Mouse (Mus musculus): ENCODE measurements around the gene Trappc2l.

Trappc2l gene

DNA sequence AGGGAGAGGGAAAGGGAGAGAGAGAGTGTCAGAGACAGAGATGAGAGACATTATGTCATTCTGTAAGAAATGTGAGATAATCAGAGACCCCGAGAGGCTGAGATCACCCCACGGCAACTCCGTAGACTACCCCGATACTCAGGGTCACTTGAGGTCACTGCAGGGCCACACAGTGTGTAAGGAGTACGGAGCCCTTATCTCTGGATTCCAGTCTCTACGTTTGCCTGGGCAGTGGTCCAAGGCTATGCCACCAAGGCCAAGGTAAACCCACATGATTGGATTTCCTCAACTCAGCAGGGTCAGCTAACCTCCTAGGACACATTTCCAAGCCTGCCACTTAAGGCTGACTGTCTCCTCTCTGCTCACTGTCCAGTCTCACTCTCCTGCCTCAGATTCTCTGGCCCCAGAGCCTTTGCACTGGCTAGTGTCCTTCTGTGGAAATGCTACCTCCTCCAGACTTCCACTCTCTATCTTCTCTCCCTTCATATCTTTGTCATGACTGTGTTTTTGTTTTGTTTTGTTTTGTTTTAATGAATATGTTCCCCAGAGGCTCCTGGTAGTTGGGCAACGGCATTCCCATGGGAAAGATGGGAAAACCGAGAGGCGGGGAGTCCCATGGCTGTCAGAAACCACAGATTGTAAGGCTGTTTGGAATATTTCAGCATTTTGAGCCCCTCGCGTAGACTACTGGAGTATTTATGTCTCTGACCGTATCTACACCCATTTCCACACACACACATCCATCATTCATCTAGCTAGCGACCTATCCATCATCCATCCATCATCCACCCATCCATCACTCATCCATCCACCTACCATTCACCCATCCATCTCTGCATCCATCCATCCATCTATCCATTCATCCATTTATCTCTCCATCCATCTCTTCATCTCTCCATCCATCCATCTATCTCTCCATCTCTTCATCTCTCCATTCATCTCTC lies 44.9 kb downstream of the Trappc2l start:
- DNase-seq (ENCODE audit: low read depth, low spot score), result peak; percentile 38

DNA sequence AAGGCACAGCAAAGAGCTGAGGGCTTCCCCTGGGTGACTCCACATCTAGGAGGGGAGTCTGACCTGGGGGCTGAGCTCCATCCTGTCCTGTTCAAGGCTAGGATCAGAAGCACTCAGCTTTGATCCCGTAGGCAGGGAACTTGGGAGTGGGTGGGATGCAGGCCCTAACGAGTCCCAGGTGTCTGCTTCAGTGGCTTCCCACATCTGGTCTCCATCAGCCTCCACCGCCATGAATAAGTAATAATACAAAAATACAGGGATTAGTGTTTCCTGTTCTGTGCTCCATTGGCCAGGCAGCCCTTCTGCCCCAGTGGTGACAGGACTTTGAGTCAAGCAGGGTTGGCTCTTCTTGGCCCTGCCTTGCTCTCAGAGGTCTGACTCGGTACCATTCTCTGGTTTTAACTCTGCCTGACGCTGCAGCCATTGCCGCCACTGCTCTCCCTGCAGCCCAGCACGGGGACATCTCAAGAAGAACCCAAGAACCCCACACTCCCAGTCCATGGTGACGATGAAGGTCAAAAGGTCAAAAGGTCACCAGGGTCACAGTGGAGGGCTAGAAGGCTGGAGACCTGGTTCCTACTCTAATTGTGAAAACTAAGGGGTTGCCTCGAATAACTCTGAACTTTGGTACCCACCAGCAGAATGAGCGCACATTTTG lies 46.8 kb downstream of the Trappc2l start:
- peak; percentile 65 for DNase-seq (ENCODE audit: low read depth, low spot score)

DNA sequence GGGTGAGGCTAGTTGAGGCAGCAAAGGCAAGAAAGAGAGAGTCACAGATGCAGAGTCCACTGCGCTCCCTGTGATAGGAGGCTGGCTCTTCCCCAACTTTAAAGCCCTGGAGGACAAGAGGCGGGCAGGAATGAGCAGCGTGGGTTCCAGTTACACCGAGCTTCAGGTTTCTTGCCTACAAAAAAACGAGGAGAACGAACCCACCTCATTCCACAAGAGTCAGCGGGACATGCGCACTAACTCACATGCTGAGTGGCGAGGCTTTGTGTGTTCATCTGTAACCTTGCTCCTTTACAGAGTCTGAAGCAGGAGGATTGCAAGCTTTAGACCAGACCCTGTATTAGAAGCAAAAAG lies 47.3 kb downstream of the Trappc2l start:
- DNase-seq (ENCODE audit: low read depth, low spot score), result no peak

DNA sequence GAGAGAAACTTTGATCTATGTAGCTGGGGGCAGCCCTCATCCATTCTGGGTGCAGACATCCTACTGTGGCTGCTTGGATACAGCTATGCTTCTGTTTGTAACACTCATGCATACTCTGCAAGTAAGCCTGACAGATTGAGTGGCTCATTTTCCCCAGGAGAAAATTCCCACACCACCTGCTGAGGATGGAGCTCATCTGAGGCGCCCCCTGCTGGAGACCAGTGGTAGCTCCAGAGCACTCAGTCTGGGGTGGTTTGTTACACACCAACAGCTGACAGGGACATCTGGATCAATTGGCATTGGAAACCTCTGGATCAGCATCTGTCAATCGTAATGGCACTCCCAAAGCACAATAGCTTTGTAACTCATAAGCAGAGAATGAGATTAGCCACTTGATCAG lies 48.6 kb downstream of the Trappc2l start:
- no peak for DNase-seq (ENCODE audit: low read depth, low spot score)

DNA sequence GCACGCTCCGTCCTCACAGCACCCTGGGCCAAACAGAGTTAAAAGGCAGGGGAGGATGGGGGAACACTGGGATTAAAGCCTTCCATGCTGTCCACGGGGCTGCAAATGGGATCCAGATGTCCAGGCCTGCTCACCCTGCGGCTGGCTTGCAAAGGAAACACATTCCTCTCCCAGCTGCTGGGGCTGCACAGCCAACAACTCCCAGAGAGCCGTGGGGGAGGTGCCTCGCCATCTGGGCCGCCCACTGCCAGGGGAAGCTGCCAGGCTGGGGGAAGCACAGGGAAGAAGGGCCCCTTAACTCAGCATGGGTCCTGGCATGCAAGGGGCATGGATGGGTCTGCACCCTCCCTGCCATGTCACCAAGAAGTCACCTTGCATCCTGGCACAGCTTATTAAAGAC lies 49.7 kb downstream of the Trappc2l start:
- DNase-seq (ENCODE audit: low read depth, low spot score), result peak; percentile 97

DNA sequence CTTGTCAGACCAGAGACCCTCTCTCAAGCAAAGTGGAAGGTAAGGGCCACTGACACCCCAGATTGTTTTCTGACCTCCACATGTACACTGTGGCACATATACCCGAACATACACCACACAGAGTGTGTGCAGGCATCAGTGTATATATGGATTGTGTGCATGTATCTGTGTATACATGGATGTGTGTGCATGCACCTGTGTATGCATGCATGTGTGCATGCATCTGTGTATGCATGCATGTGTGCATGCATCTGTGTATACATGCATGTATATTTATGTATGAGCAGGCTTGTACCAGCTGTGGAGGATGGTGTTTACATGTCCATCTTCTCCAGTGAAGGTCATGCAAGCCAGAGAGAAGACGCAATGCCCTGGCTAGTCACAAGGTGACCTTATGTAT lies 50.5 kb downstream of the Trappc2l start:
- DNase-seq (ENCODE audit: low read depth, low spot score), result no peak

DNA sequence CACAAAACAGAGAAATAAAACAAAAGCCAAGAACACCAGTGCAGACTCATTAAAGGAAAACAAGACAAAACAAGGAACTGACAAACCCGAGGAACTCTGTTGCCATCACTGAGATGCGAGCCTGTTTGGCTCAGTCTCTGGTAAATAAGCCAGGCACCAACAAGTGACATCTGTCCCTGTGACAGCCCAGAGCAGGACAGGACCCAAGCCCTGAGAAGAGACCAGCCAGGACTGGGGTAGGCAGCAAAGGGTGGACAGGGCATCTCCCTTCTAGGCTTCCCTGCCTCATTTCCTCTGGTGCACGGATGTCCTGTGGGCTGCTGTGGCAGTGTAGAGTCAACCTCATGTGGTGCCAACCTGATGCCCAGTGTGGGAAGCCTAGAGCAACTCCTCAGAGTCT lies 51.7 kb downstream of the Trappc2l start:
- no peak for DNase-seq (ENCODE audit: low read depth, low spot score)

DNA sequence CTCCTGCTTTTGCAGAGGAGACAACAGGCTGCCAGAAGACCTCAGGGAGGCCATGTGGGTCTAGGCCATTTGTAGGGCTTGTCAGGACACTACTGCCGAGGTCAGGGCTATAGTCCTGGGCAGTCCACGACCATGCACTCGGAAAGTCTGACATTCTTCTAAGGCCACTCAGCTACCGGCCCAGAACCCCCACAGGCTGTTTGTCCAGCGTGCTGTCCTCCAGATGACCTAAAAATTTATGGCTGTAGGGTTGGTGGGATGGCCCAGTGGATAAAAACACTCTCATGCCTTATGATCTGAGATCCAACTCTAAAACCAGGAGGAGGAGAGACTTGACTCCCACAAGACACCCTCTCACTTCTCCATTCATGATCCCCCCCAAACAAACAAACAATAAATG lies 52.2 kb downstream of the Trappc2l start:
- no peak for DNase-seq (ENCODE audit: low read depth, low spot score)

DNA sequence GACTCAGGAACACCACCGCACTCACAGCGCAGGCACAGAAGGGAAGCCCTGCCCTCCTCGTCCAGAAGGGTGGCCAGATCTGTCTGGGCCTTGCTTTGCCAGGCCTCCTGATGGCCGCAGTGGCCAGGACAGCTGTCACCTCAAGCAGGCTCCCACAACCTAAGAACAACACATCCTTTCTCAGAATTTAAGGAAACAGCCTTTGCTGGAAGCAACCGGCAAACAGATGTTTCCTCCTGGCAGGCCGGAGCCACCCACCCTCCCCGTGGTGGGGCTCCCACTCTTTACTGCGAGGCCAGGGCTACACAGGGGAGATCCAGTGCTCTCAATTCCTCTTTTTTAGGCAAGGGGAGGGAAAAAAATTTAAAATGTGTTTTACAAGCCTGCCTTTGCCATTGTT lies 53.8 kb downstream of the Trappc2l start:
- DNase-seq (ENCODE audit: low read depth, low spot score), result no peak

DNA sequence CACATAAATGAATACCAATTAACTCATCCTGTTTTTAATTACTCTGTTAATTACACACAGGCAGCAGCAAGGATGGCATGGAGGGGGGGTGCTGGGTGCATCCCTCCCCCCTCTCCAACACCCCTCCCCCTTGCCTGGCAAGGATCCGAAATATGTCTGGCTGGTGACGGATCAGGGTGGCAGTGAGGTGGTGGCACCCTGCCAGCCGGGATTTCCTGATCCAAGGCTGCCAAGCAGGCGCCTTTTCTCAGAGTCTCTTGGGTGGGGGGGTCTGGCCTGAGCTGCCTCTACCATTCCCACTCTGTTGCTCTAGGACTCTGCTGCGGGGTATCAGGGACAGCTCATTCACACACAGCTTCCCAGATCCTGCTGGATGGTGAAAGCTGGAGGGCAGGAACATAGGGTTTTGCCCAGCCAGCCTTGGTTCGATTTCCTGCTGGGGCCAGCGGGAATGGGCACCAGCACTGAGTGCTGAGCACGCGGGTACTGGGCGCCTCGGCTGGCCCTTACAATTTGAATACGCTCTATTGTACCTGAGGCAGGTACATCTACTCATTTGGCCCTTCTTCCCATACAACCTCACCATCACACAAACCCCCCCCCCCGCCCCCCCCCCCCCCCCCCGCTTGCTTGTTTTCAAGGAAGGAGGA lies 54.4 kb downstream of the Trappc2l start:
- DNase-seq (ENCODE audit: low read depth, low spot score), result no peak

Data from 3T3-L1 (cell line).